Mouse (Mus musculus) kidney, postnatal 36 days (tissue): Measurements from ENCODE around the gene Lmo7.

Experiments used
- DNase-seq, 2 experiments: peaks; one replicate each; pipeline ENCODE4 v3.0.0; 2021 to 2022; ENCODE audit warnings: mixed read lengths in 2 of 2

The Lmo7 gene

DNA sequence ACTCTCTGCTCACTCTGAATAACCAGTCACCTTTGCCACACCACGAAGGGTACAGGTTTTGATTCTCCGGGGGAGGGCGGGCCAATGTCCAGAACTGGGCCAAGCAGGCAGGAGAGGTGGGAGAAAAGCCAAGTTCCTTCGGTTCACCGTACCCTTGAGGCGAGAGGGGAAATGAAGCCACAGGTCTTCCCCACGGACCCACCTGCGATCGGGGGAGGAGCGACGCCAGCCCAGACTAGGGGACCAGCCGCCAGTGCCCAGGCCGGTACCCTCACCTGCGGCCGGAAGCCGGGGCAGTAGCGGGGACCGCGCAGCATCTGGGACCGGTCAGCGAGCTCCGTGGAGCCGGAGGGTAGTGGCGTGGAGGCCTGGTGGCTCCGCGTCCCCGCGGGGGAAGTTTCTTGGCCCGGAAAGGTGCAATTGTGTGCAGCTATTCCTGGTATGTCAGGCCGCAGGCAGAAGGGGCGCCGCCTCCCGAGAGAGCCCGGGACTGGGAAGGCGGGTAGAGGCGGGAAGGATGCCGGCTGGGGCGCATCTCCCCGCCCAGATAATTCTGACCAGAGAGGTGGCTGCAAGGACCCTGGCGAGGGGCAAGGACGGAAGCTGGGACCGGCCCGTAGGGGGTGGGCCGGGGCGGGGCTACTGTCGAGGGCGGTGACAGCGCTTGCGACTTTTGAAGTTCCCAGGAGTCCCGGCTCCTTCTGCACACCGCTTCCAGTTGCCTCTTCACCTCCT, at the start of gene Lmo7, which contains the start of gene Gm9922:
TSS of gene Lmo7 (plus strand) at position 721 of the 735 bp plus-strand sequence.
TSS of gene Gm9922 (minus strand) at position 578 of the 735 bp plus-strand sequence.
- DNase-seq, result peak; percentile 92 to 93

GRCm38 (mm10) chr14:101687696-101688095, 42.1 kb upstream of the Lmo7 start:
- DNase-seq, result peak; percentile 45 to 66

- DNase-seq, result no peak
Observed at GRCm38 (mm10) chr14:101688406-101688805, 41.4 kb upstream of the Lmo7 start.

DNA sequence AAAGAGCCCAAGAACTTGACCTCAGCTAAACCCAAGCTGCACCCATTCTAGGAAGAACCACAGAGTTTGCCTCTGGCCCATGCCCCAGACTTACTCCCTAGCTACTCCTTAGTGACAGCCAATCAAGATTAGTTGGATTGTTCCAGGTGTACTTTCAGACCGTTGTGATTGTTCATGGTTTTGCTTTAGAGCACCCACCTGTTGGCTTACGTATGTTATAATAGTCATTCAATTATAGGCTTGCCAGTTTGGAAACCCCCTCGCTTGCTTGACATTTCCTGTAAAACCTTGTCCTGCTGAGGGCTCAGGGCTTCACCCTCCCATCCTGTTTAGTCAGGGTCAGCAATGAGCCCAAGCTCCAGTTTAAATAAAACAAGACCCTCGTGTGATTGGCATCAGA, 25.3 kb upstream of the Lmo7 start:
- no peak for DNase-seq

DNA sequence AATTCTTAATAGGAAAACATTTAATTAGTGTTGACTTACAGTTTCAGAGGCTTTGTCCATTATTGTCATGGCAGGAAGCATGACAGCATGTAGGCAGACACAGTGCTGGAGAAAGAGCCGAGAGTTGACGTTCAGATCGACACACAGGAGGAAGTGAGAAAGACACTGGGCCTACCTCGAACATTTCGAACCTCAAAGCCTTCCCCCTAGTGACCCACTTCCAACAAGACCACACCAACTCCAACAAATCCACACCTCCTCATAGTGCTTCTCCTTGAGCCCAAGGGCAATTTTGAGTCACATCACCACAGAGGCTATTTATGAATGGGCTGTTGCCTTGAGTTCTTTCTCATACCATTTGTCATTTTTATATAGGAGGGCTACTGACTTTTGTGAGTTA, 22.7 kb upstream of the Lmo7 start:
- DNase-seq, result no peak

- no peak for DNase-seq
Observed at GRCm38 (mm10) chr14:101714414-101714813, 15.3 kb upstream of the Lmo7 start.

- DNase-seq, result peak in 1 of 2 experiments; percentile 9
Observed at GRCm38 (mm10) chr14:101729972-101730692, 375 bp downstream of the Lmo7 start.

GRCm38 (mm10) chr14:101733542-101734303, 4.0 kb downstream of the Lmo7 start:
- peak; percentile 15 to 23 for DNase-seq

GRCm38 (mm10) chr14:101737501-101737900, 7.7 kb downstream of the Lmo7 start:
- DNase-seq, result no peak

- peak in 1 of 2 experiments; percentile 73 for DNase-seq
Observed at GRCm38 (mm10) chr14:101746635-101747034, 16.9 kb downstream of the Lmo7 start.

DNA sequence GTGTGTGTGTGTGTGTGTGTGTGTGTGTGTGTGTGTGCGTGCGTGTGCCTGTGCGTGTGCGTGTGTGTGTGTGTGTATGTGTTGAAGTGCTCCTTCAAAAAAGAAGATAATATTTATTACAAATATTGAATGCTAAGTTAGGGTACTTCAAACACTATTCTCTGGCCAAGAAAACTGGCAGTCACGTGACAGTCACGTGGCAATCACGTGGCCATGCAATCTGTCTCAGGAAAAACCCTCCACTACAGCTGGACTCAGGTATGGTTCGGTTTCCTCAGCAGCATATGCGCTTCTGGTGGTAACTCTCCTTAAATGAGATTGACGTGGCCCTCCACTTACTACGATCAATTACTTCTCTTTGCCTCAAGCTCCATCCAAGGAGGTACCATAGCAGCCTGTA, 18.1 kb downstream of the Lmo7 start:
- no peak for DNase-seq

GRCm38 (mm10) chr14:101748436-101748835, 18.7 kb downstream of the Lmo7 start:
- DNase-seq, result peak in 1 of 2 experiments; percentile 43

DNA sequence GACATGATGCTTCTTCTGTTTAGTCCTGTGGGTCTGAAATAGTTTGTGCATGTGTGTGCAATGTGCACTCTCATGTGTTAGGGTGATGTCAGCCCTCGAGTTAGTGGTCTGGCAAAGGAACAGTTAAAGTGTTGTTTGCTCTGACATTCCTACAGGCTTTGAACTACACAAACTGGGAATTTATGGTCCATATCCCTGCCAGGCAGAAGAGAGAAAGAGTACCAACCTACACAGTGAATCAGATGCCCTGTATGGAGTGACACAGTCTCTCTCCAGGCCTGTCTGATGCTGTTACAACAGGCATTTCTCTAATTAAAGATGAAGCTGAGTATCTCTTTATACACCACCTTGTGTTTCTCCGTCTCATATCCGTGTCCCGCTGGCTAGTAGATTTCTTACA, 21.2 kb downstream of the Lmo7 start:
- no peak for DNase-seq

- DNase-seq, result no peak
Observed at GRCm38 (mm10) chr14:101755425-101755824, 25.7 kb downstream of the Lmo7 start.

GRCm38 (mm10) chr14:101762267-101762666, 32.5 kb downstream of the Lmo7 start:
- peak; percentile 31 to 32 for DNase-seq

- no peak for DNase-seq
Observed at GRCm38 (mm10) chr14:101763762-101764295, 34.1 kb downstream of the Lmo7 start.

DNA sequence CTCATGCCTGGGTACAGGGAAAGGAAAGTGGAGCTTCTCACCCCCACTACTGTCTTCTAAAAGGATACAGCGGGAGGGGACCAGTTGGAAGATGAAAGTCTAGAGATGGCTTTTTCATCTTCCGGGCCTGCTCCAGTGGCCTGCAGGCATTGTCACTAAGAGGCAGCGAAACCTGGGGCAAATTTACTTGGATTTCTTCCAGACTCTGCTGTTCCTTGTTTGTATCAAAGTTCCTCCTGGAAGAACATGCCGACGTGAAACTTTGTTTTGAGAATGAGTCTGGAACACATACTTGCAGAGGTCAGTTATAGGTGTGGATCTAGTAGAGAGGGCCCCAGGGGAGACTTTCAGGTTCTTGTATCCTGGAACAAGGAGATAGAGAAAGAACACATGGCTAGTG, 41.6 kb downstream of the Lmo7 start:
- peak; percentile 47 to 54 for DNase-seq

GRCm38 (mm10) chr14:101771756-101772155, 42.0 kb downstream of the Lmo7 start:
- peak in 1 of 2 experiments; percentile 22 for DNase-seq

DNA sequence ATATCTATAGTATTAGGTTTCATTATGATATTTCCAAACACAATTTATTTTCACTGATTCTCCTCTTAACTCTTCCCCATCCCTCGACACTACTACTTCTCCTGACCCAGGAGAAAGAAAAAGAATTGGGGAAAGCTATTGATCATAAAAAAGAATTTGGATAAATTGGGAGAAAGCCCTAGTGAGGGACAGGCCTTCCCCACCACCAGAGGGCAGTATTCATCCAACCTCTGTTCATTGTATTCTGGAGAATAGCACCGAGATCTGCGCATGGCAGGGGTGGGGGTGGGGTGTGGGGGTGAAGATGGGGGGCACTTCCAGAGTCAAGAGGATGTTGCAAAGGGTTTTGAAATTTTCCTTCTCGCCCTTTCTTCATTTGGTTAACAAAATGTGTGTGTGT, 44.9 kb downstream of the Lmo7 start:
- peak; percentile 46 to 59 for DNase-seq

DNA sequence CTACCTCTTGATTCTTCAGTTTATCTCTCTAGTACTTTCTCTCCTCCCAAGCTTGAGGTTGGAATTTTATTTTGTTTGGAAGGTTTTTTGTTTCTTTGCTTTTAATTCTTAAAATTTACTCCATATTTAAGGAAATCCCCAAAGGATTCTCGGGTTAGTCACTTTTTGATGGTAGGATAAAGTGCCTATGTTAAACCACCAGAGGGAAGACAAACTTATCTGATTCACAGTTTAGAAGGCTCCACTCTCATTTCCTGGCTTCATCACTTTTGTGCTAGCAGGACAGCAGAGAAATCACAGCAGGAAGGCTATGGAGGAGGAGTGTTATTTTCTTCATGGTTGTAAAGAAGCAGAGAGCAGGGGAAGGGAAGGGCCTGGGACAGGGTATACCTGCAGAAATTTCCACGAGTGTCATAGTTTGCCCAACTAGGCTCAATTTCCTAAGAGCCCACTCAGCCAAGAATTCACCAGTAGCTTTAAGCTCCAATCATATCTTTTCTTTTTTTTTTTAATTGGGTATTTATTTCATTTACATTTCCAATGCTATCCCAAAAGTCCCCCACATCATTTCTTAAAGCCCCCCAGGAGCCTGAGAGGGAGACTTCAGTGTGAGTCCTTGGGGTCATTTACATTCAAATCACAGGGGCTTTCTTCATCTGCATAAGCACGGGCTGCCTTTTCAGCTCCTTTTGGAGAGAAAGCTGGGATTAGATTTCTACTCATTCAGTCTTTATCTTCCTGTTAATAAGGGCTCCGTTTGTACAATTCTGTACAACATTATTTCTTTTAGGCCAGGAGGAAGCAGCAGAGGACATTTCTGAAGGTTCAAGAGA, 46.8 kb downstream of the Lmo7 start:
- no peak for DNase-seq

DNA sequence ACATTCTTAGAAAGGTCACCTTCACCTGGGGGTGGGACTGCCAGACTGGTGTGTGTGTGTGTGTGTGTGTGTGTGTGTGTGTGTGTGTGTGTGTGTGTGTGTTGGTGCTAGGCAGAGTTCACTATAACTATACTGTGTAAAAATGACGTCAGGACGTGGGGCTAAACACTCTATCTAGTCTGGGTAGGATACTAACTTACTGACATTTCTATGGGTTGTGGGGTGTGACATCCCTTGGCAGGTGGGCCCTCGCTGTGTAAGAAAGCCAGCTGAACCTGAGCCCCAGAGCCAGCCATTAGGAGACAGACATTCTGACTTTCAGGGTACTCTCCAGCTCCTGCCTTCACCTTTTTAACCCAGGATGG, 47.4 kb downstream of the Lmo7 start:
- no peak for DNase-seq

- DNase-seq, result no peak
Observed at GRCm38 (mm10) chr14:101778426-101778825, 48.7 kb downstream of the Lmo7 start.
